Mouse (Mus musculus) lung, adult 2 months (tissue): ENCODE measurements around the gene Prrg2.

Experiments used
- CTCF ChIP-seq: fragments of 200-500 bp; IDR thresholded peaks from 2 replicates; pipeline ENCODE4 v1.5.1; 2011; ENCODE audit warnings: mild to moderate bottlenecking, low read length, control low read depth; ENCODE audit not compliant: insufficient read depth
- POLR2A ChIP-seq: fragments of 200-500 bp; IDR thresholded peaks from 2 replicates; pipeline ENCODE4 v1.6.1; 2011; ENCODE audit warnings: low read depth, mild to moderate bottlenecking, control low read depth, low read length, borderline replicate concordance; ENCODE audit errors: extremely low read depth

GRCm38 (mm10) chr7:45048923-45049657 is 13.4 kb downstream of the Prrg2 start:
- TF ChIP-seq POLR2A (no peak), CTCF (no peak)
